Mouse (Mus musculus) limb, embryonic 14.5 days (tissue): ENCODE results near the gene Fbxo21. TPM values are rescaled to one million over a fixed set of nuclear protein-coding genes. Genes with fewer than 3 reads are reported as not detected.

Experiments used
- ATAC-seq: fragments of 200-750 bp; cut with Nextera tagmentation; 2 replicates; pipeline ENCODE4 v1.8.0; 2017; ENCODE audit warnings: low read depth, moderate number of reproducible peaks, moderate TSS enrichment; ENCODE audit not compliant: low FRiP score
- DNase-seq: peaks from one replicate; pipeline ENCODE4 v3.0.0-alpha.2; 2015; ENCODE audit warnings: low spot score
- H3K27ac ChIP-seq: fragments of 300-500 bp; sonication (generic); replicated peaks from 2 replicates; pipeline ENCODE4 v1.5.1; 2014; ENCODE audit warnings: low read depth, mild to moderate bottlenecking, low read length, moderate library complexity, mixed read lengths
- H3K27me3 ChIP-seq: fragments of 300-500 bp; sonication (generic); 2 replicates; pipeline ENCODE4 v1.6.1; 2014; ENCODE audit warnings: low read length, mixed read lengths; ENCODE audit not compliant: control insufficient read depth, insufficient read depth
- H3K36me3 ChIP-seq: fragments of 300-500 bp; sonication (generic); 2 replicates; pipeline ENCODE4 v1.6.1; 2014; ENCODE audit warnings: mild to moderate bottlenecking, low read length, moderate library complexity, mixed read lengths; ENCODE audit not compliant: control insufficient read depth, insufficient read depth
- H3K4me1 ChIP-seq: fragments of 300-500 bp; sonication (generic); 2 replicates; pipeline ENCODE4 v1.6.1; 2014; ENCODE audit warnings: antibody characterized with exemption, low read length, mixed read lengths; ENCODE audit not compliant: control insufficient read depth, insufficient read depth
- H3K4me2 ChIP-seq: fragments of 300-500 bp; sonication (generic); replicated peaks from 2 replicates; pipeline ENCODE4 v1.6.1; 2014; ENCODE audit warnings: low read depth, mild to moderate bottlenecking, low read length, moderate library complexity; ENCODE audit not compliant: severe bottlenecking
- H3K4me3 ChIP-seq: fragments of 300-500 bp; sonication (generic); replicated peaks from 2 replicates; pipeline ENCODE4 v1.5.1; 2014; ENCODE audit warnings: low read length
- H3K9ac ChIP-seq: fragments of 300-500 bp; sonication (generic); 2 replicates; pipeline ENCODE4 v1.6.1; 2014; ENCODE audit warnings: mild to moderate bottlenecking, low read depth, low read length, moderate library complexity; ENCODE audit not compliant: severe bottlenecking
- H3K9me3 ChIP-seq: fragments of 300-500 bp; sonication (generic); 2 replicates; pipeline ENCODE4 v1.6.1; 2016; ENCODE audit warnings: low read length; ENCODE audit not compliant: control insufficient read depth
- POLR2A ChIP-seq: fragments of 200-500 bp; IDR thresholded peaks from 2 replicates; pipeline ENCODE4 v1.8.0; 2012; ENCODE audit warnings: inconsistent platforms, mild to moderate bottlenecking, moderate library complexity, borderline replicate concordance; ENCODE audit not compliant: insufficient read depth, insufficient read length; ENCODE audit errors: extremely low read depth
- WGBS: fragments of 180-500 bp; shearing (Covaris S2); extraction: QIAGEN DNeasy Blood & Tissue Kit; methylation state at CpG from one replicate; pipeline ENCODE4 v1.1.7; 2014; 5-methylcytosine and 5-hydroxymethylcytosine counted together
- polyA plus RNA-seq, 2 experiments: library from polyadenylated mRNA; depleted of rRNA in 1 of 2; stranded (reverse) in 1 of 2; unstranded in 1 of 2; fragments of >200 nt; fragmentation: Nextera tagmentation in 1 of 2; extraction: Ambion mirVana in 1 of 2; gene quantifications; 2 replicates each; pipeline versions ENCODE4 v1.2.1 to v1.2.3; 2012 to 2014

Gene Fbxo21
- polyA plus RNA-seq, 2 experiments, result 44.2 to 52.5 TPM

GRCm38 (mm10) chr5:118051981-118052662 lies 75.6 kb downstream of the Fbxo21 start:
- Histone ChIP-seq H3K27me3 (no peaks in the 10 kb centered on the region), H3K4me1 (no peaks in the 10 kb centered on the region; the same call in 1 of the 2 replicates), H3K36me3 (no peaks in the 10 kb centered on the region), H3K4me2 (no peak overlapping the region), H3K27ac (no peak overlapping the region), H3K9ac (no peak overlapping the region), H3K9me3 (no peaks in the 10 kb centered on the region), H3K4me3 (no peak overlapping the region)
- 54% methylated on average over 8 of the region's 8 CpGs for WGBS
- no peak for TF ChIP-seq POLR2A
- ATAC-seq (no peak), DNase-seq (no peak)

GRCm38 (mm10) chr5:118053205-118053604 lies 76.7 kb downstream of the Fbxo21 start:
- no peaks in the 10 kb centered on the region for H3K36me3 ChIP-seq
- ATAC-seq (no peak), DNase-seq (no peak)
- no peak overlapping the region for H3K4me2 ChIP-seq
- no peak overlapping the region for H3K9ac ChIP-seq
- no peaks in the 10 kb centered on the region for H3K27me3 ChIP-seq
- TF ChIP-seq POLR2A, result no peak
- H3K4me3 ChIP-seq, result no peak overlapping the region
- H3K4me1 ChIP-seq, result peaks cover 9% of the 10 kb centered on the region
- no peak overlapping the region for H3K27ac ChIP-seq
- no peaks in the 10 kb centered on the region for H3K9me3 ChIP-seq
- 91% methylated on average over 2 of the region's 2 CpGs for WGBS

- Histone ChIP-seq H3K9ac (no peak overlapping the region), H3K27ac (no peak overlapping the region; the same call in 1 of the 2 replicates), H3K4me1 (peaks cover 10% of the 10 kb centered on the region), H3K4me3 (no peak overlapping the region), H3K9me3 (no peaks in the 10 kb centered on the region), H3K27me3 (no peaks in the 10 kb centered on the region), H3K4me2 (no peak overlapping the region), H3K36me3 (no peaks in the 10 kb centered on the region)
- TF ChIP-seq POLR2A, result no peak
- ATAC-seq (0 out of 2 replicates have a peak, but pooled peaks have one; percentile 14), DNase-seq (no peak)
- 14% methylated on average over 8 of the region's 8 CpGs for WGBS
Measured at GRCm38 (mm10) chr5:118057508-118058111, 81.1 kb downstream of the Fbxo21 start.

GRCm38 (mm10) chr5:118058858-118059257 lies 82.3 kb downstream of the Fbxo21 start:
- H3K27ac ChIP-seq, result no peak overlapping the region
- DNase-seq (no peak), ATAC-seq (no peak)
- peaks cover 7% of the 10 kb centered on the region; the same call in 1 of the 2 replicates for H3K36me3 ChIP-seq
- no peak overlapping the region for H3K4me3 ChIP-seq
- no peaks in the 10 kb centered on the region for H3K27me3 ChIP-seq
- no peak overlapping the region for H3K9ac ChIP-seq
- no peak for TF ChIP-seq POLR2A
- no peak overlapping the region for H3K4me2 ChIP-seq
- WGBS, result 91% methylated on average over 10 of the region's 10 CpGs
- peaks cover 10% of the 10 kb centered on the region for H3K4me1 ChIP-seq
- no peaks in the 10 kb centered on the region for H3K9me3 ChIP-seq

- no peak for ATAC-seq
- WGBS, result 87% methylated on average over 9 of the region's 9 CpGs
- H3K4me1 ChIP-seq, result peaks cover 10% of the 10 kb centered on the region
Measured at GRCm38 (mm10) chr5:118059646-118060045, 83.1 kb downstream of the Fbxo21 start.

More at GRCm38 (mm10) chr5:118059646-118060045, 83.1 kb downstream of the Fbxo21 start:
- no peak for TF ChIP-seq POLR2A
- no peaks in the 10 kb centered on the region for H3K27me3 ChIP-seq
- no peak overlapping the region for H3K27ac ChIP-seq
- no peak overlapping the region for H3K9ac ChIP-seq
- H3K9me3 ChIP-seq, result no peaks in the 10 kb centered on the region
- H3K4me3 ChIP-seq, result no peak overlapping the region
- DNase-seq, result no peak
- peaks cover 11% of the 10 kb centered on the region for H3K36me3 ChIP-seq
- H3K4me2 ChIP-seq, result no peak overlapping the region

Other genes with a start within 250 kb of the Fbxo21 start
- gene Nos1, start 195.7 kb upstream of the Fbxo21 start, polyA plus RNA-seq (2012; rRNA removed), result 0.41 and 0.45 TPM in 2 replicates
- 0.32 and 0.70 TPM in 2 replicates for gene Nos1, start 195.7 kb upstream of the Fbxo21 start, polyA plus RNA-seq (2014; fragmentation: Nextera tagmentation; extraction: Ambion mirVana)
- gene Tesc, start 51.0 kb downstream of the Fbxo21 start, polyA plus RNA-seq (2012; rRNA removed), result 1.4 and 2.2 TPM in 2 replicates
- gene Tesc, start 51.0 kb downstream of the Fbxo21 start, polyA plus RNA-seq (2014; fragmentation: Nextera tagmentation; extraction: Ambion mirVana), result 5.2 and 8.6 TPM in 2 replicates
- gene Fbxw8, start 178.7 kb downstream of the Fbxo21 start, polyA plus RNA-seq (2012; rRNA removed), result 55.2 and 65.3 TPM in 2 replicates
- 27.9 and 30.4 TPM in 2 replicates for gene Fbxw8, start 178.7 kb downstream of the Fbxo21 start, polyA plus RNA-seq (2014; fragmentation: Nextera tagmentation; extraction: Ambion mirVana)
- 0.11 and 0.18 TPM in 2 replicates for gene Hrk, start 187.9 kb downstream of the Fbxo21 start, polyA plus RNA-seq (2012; rRNA removed)
- 0.06 and 0.11 TPM in 2 replicates for gene Hrk, start 187.9 kb downstream of the Fbxo21 start, polyA plus RNA-seq (2014; fragmentation: Nextera tagmentation; extraction: Ambion mirVana)